Mouse (Mus musculus): ENCODE measurements around the gene Cdca4. TPM values are rescaled to one million over a fixed set of nuclear protein-coding genes. Genes with fewer than 3 reads are reported as not detected.

Cdca4 gene
- total RNA-seq, 1 experiment = 78.2 TPM

GRCm38 (mm10) chr12:112860765-112861164 is 31.5 kb upstream of the Cdca4 start:
- no peaks in the 10 kb centered on the region for H3K9me3 ChIP-seq (ENCODE audit: control insufficient read depth, insufficient read depth, low read depth, low read length)
- H3K4me3 ChIP-seq (ENCODE audit: insufficient read depth in 1 of 2, low read depth in 1 of 2, low read length in 2 of 2, poor library complexity in 1 of 2, severe bottlenecking in 1 of 2) = no peak overlapping the region
- in situ Hi-C loops (cut with MboI; ENCODE audit: low sequenced_read_pairs in 2 of 2, unreplicated experiment in 2 of 2) = no loop called here
- no peaks in the 10 kb centered on the region for H3K36me3 ChIP-seq (ENCODE audit: control insufficient read depth, insufficient read depth, low read length, poor library complexity, severe bottlenecking)
- no peak overlapping the region for H3K9ac ChIP-seq (ENCODE audit: insufficient read depth, low read depth, low read length, poor library complexity, severe bottlenecking)
- TF ChIP-seq CHD2 (IDR thresholded peaks at IDR 0.05; ENCODE audit: low read depth, low read length) (no peak), ZNF384 (IDR thresholded peaks at IDR 0.05; ENCODE audit: low read depth, low read length) (no peak), HCFC1 (IDR thresholded peaks at IDR 0.05; ENCODE audit: borderline replicate concordance, insufficient read depth, low read length) (no peak), ZC3H11A (IDR thresholded peaks at IDR 0.05; ENCODE audit: borderline replicate concordance, low read depth, low read length) (no peak), MAFK (IDR thresholded peaks at IDR 0.05; ENCODE audit: insufficient read depth, low read depth, low read length) (no peak)
- DNase-seq (ENCODE audit: low read depth, low spot score) = no peak
- no peak overlapping the region for H3K27ac ChIP-seq (ENCODE audit: insufficient read depth, low read depth, low read length, poor library complexity, severe bottlenecking)
- no peaks in the 10 kb centered on the region for H3K4me1 ChIP-seq (ENCODE audit: control insufficient read depth in 2 of 2, insufficient read depth in 2 of 2, low read length in 2 of 2, poor library complexity in 1 of 2)

GRCm38 (mm10) chr12:112859930-112860329 is 30.7 kb upstream of the Cdca4 start:
- Histone ChIP-seq H3K4me1 (ENCODE audit: control insufficient read depth in 2 of 2, insufficient read depth in 2 of 2, low read length in 2 of 2, poor library complexity in 1 of 2) (no peaks in the 10 kb centered on the region), H3K9me3 (ENCODE audit: control insufficient read depth, insufficient read depth, low read depth, low read length) (no peaks in the 10 kb centered on the region), H3K9ac (ENCODE audit: insufficient read depth, low read depth, low read length, poor library complexity, severe bottlenecking) (no peak overlapping the region), H3K36me3 (ENCODE audit: control insufficient read depth, insufficient read depth, low read length, poor library complexity, severe bottlenecking) (no peaks in the 10 kb centered on the region), H3K27ac (ENCODE audit: insufficient read depth, low read depth, low read length, poor library complexity, severe bottlenecking) (no peak overlapping the region), H3K4me3 (ENCODE audit: insufficient read depth in 1 of 2, low read depth in 1 of 2, low read length in 2 of 2, poor library complexity in 1 of 2, severe bottlenecking in 1 of 2) (no peak overlapping the region)
- no peak for DNase-seq (ENCODE audit: low read depth, low spot score)
- TF ChIP-seq CHD2 (IDR thresholded peaks at IDR 0.05; ENCODE audit: low read depth, low read length) (no peak), HCFC1 (IDR thresholded peaks at IDR 0.05; ENCODE audit: borderline replicate concordance, insufficient read depth, low read length) (no peak), ZNF384 (IDR thresholded peaks at IDR 0.05; ENCODE audit: low read depth, low read length) (no peak), MAFK (IDR thresholded peaks at IDR 0.05; ENCODE audit: insufficient read depth, low read depth, low read length) (no peak), ZC3H11A (IDR thresholded peaks at IDR 0.05; ENCODE audit: borderline replicate concordance, low read depth, low read length) (no peak)
- in situ Hi-C loops (cut with MboI; ENCODE audit: low sequenced_read_pairs in 2 of 2, unreplicated experiment in 2 of 2) = no loop called here

GRCm38 (mm10) chr12:112858581-112859336 is 29.5 kb upstream of the Cdca4 start:
- Histone ChIP-seq H3K4me3 (ENCODE audit: insufficient read depth in 1 of 2, low read depth in 1 of 2, low read length in 2 of 2, poor library complexity in 1 of 2, severe bottlenecking in 1 of 2) (no peak overlapping the region), H3K9me3 (ENCODE audit: control insufficient read depth, insufficient read depth, low read depth, low read length) (no peaks in the 10 kb centered on the region), H3K9ac (ENCODE audit: insufficient read depth, low read depth, low read length, poor library complexity, severe bottlenecking) (no peak overlapping the region), H3K27ac (ENCODE audit: insufficient read depth, low read depth, low read length, poor library complexity, severe bottlenecking) (no peak overlapping the region), H3K36me3 (ENCODE audit: control insufficient read depth, insufficient read depth, low read length, poor library complexity, severe bottlenecking) (no peaks in the 10 kb centered on the region), H3K4me1 (ENCODE audit: control insufficient read depth in 2 of 2, insufficient read depth in 2 of 2, low read length in 2 of 2, poor library complexity in 1 of 2) (no peaks in the 10 kb centered on the region)
- DNase-seq (ENCODE audit: low read depth, low spot score) = no peak
- no peak for TF ChIP-seq ZC3H11A (IDR thresholded peaks at IDR 0.05; ENCODE audit: borderline replicate concordance, low read depth, low read length)
- TF ChIP-seq CHD2 (IDR thresholded peaks at IDR 0.05; ENCODE audit: low read depth, low read length) = no peak
- TF ChIP-seq ZNF384 (IDR thresholded peaks at IDR 0.05; ENCODE audit: low read depth, low read length) = no peak
- TF ChIP-seq MAFK (IDR thresholded peaks at IDR 0.05; ENCODE audit: insufficient read depth, low read depth, low read length) = no peak
- no peak for TF ChIP-seq HCFC1 (IDR thresholded peaks at IDR 0.05; ENCODE audit: borderline replicate concordance, insufficient read depth, low read length)
- in situ Hi-C loops (cut with MboI; ENCODE audit: low sequenced_read_pairs in 2 of 2, unreplicated experiment in 2 of 2) = no loop called here

- Histone ChIP-seq H3K4me1 (ENCODE audit: control insufficient read depth in 2 of 2, insufficient read depth in 2 of 2, low read length in 2 of 2, poor library complexity in 1 of 2) (peaks cover 2 to 5% of the 10 kb centered on the region in 2 experiments; a peak in 1 of 4 replicates), H3K27ac (ENCODE audit: insufficient read depth, low read depth, low read length, poor library complexity, severe bottlenecking) (no peak overlapping the region), H3K36me3 (ENCODE audit: control insufficient read depth, insufficient read depth, low read length, poor library complexity, severe bottlenecking) (no peaks in the 10 kb centered on the region), H3K9me3 (ENCODE audit: control insufficient read depth, insufficient read depth, low read depth, low read length) (no peaks in the 10 kb centered on the region), H3K4me3 (ENCODE audit: insufficient read depth in 1 of 2, low read depth in 1 of 2, low read length in 2 of 2, poor library complexity in 1 of 2, severe bottlenecking in 1 of 2) (no peak overlapping the region), H3K9ac (ENCODE audit: insufficient read depth, low read depth, low read length, poor library complexity, severe bottlenecking) (no peak overlapping the region)
- in situ Hi-C loops (cut with MboI; ENCODE audit: low sequenced_read_pairs in 2 of 2, unreplicated experiment in 2 of 2) = no loop called here
- TF ChIP-seq ZNF384 (IDR thresholded peaks at IDR 0.05; ENCODE audit: low read depth, low read length) = no peak
- TF ChIP-seq MAFK (IDR thresholded peaks at IDR 0.05; ENCODE audit: insufficient read depth, low read depth, low read length) = no peak
- TF ChIP-seq HCFC1 (IDR thresholded peaks at IDR 0.05; ENCODE audit: borderline replicate concordance, insufficient read depth, low read length) = no peak
- TF ChIP-seq CHD2 (IDR thresholded peaks at IDR 0.05; ENCODE audit: low read depth, low read length) = no peak
- TF ChIP-seq ZC3H11A (IDR thresholded peaks at IDR 0.05; ENCODE audit: borderline replicate concordance, low read depth, low read length) = no peak
- no peak for DNase-seq (ENCODE audit: low read depth, low spot score)
These were observed 28.1 kb upstream of the Cdca4 start for GRCm38 (mm10) chr12:112857021-112857925.
